Mouse (Mus musculus) monocyte, adult 5-6 weeks (primary cell): ENCODE measurements around the gene Ogdh. TPM values are rescaled to one million over a fixed set of nuclear protein-coding genes. Genes with fewer than 3 reads are reported as not detected.
"Not testable (repeated sequence)": the region's sequence is repeated elsewhere in the genome, so short reads cannot be mapped to it uniquely, and the experiment has no call there.

Experiments
- ATAC-seq: fragments of 153-309, 156-312 bp; replicated peaks from 2 replicates; pipeline ENCODE4 v1.8.0; 2017; ENCODE audit warnings: mild to moderate bottlenecking; ENCODE audit not compliant: low TSS enrichment, insufficient number of reproducible peaks, severe bottlenecking, poor library complexity, low FRiP score
- total RNA-seq: library from RNA; stranded (forward); fragments of 200-1000, 200-491, 200-594 nt; gene quantifications from 3 replicates; pipeline ENCODE4 v1.2.3, GENCODE M21; 2017

Ogdh gene
- total RNA-seq, result 81.0 to 137 TPM (median 90.9 TPM) in 3 replicates

GRCm38 (mm10) chr11:6291401-6292115 lies at the start of gene Ogdh:
Ogdh (plus strand) TSS chr11:6291633.
- ATAC-seq, result peak; percentile 87

GRCm38 (mm10) chr11:6244707-6245106 lies 46.7 kb upstream of the Ogdh start:
- ATAC-seq, result no peak

GRCm38 (mm10) chr11:6252248-6252647 lies 39.2 kb upstream of the Ogdh start:
- ATAC-seq, result no peak

- ATAC-seq, result no peak
Measured at GRCm38 (mm10) chr11:6252824-6253223, 38.6 kb upstream of the Ogdh start.

- ATAC-seq, result not testable (repeated sequence)
Measured at GRCm38 (mm10) chr11:6254602-6255001, 36.8 kb upstream of the Ogdh start.

- 0 out of 2 replicates have a peak, but pooled peaks have one; percentile 45 for ATAC-seq
Measured at GRCm38 (mm10) chr11:6256490-6257072, 34.9 kb upstream of the Ogdh start.

GRCm38 (mm10) chr11:6259413-6259812 lies 32.0 kb upstream of the Ogdh start:
- ATAC-seq, result no peak

- ATAC-seq, result peak; percentile 56
Measured at GRCm38 (mm10) chr11:6261434-6262082, 29.9 kb upstream of the Ogdh start.

GRCm38 (mm10) chr11:6266621-6267020 lies 24.8 kb upstream of the Ogdh start:
- ATAC-seq, result no peak

GRCm38 (mm10) chr11:6267320-6268254 lies 23.8 kb upstream of the Ogdh start, which contains the start of gene Ddx56:
Ddx56 (minus strand) TSS chr11:6267772.
- ATAC-seq, result peak; percentile 97

GRCm38 (mm10) chr11:6273607-6274006 lies 17.8 kb upstream of the Ogdh start:
- no peak for ATAC-seq

- ATAC-seq, result peak; percentile 96
Measured at GRCm38 (mm10) chr11:6274387-6275093, 16.9 kb upstream of the Ogdh start, which contains the start of gene Tmed4. Tmed4 (minus strand) TSS chr11:6274870.

- no peak for ATAC-seq
Measured at GRCm38 (mm10) chr11:6275094-6275484, 16.3 kb upstream of the Ogdh start.

- no peak for ATAC-seq
Measured at GRCm38 (mm10) chr11:6276466-6276865, 15.0 kb upstream of the Ogdh start.

GRCm38 (mm10) chr11:6282940-6283339 lies 8.5 kb upstream of the Ogdh start:
- no peak for ATAC-seq

GRCm38 (mm10) chr11:6290138-6290537 lies 1.3 kb upstream of the Ogdh start:
- ATAC-seq, result no peak

GRCm38 (mm10) chr11:6290883-6291282 lies 550 bp upstream of the Ogdh start:
- no peak for ATAC-seq
